Comparison of ENCODE assay signal across 30 mouse cellular contexts in the genomic region with DNA sequence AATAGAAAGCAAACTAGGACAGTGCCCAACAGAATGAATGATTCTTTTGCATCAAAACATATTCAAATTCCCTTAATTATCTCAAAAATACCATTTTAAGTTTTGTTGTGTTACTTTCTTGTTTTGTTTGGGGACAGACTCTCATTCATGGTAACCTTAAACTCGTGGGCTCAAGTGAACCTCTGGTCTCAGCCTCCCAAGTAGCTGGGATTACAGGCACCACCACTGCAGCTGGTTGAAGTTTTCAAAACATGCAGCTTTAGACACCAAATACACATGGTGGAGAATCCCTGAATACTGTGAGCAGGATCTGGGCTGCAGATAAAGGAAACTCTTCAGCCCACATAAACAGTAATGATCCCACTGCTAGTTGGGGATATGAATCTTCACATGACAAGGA. TPM values are rescaled to one million over a fixed set of nuclear protein-coding genes. Genes with fewer than 3 reads are reported as not detected.
"Had no signal": no experiment of that assay in that cellular context is flagged by ENCODE, and none has a peak within 500 bp of the region (broad histone marks: within the 10 kb centered on the region; RNA-seq: fewer than 3 reads in every experiment).

No protein-coding gene starts in this region.

- H3K27ac ChIP-seq: embryonic facial prominence, embryonic 10.5 days; embryonic facial prominence, embryonic 12.5 days; embryonic facial prominence, embryonic 13.5 days; embryonic facial prominence, embryonic 15.5 days; forebrain, embryonic 10.5 days; forebrain, embryonic 12.5 days; forebrain, embryonic 13.5 days; forebrain, embryonic 15.5 days; gastrocnemius, adult 2 months; heart, adult 2 months; heart, embryonic 10.5 days had no signal

- H3K27me3 ChIP-seq: embryonic facial prominence, embryonic 12.5 days; embryonic facial prominence, embryonic 13.5 days; embryonic facial prominence, embryonic 15.5 days; forebrain, embryonic 12.5 days; forebrain, embryonic 13.5 days; forebrain, embryonic 15.5 days had no signal

- H3K9ac ChIP-seq: embryonic facial prominence, embryonic 12.5 days; embryonic facial prominence, embryonic 13.5 days; embryonic facial prominence, embryonic 15.5 days; forebrain, embryonic 12.5 days; forebrain, embryonic 13.5 days; forebrain, embryonic 15.5 days; forebrain, postnatal 0 days had no signal

- ATAC-seq: forebrain, embryonic 13.5 days; forebrain, embryonic 14.5 days; forebrain, embryonic 15.5 days; forebrain, embryonic 16.5 days; forebrain, postnatal 0 days had no signal

- H3K4me1 ChIP-seq: embryonic facial prominence, embryonic 10.5 days; embryonic facial prominence, embryonic 12.5 days; embryonic facial prominence, embryonic 13.5 days; embryonic facial prominence, embryonic 15.5 days; forebrain, embryonic 10.5 days; forebrain, embryonic 12.5 days; forebrain, embryonic 13.5 days; forebrain, embryonic 15.5 days; heart, embryonic 10.5 days had no signal

- H3K36me3 ChIP-seq: embryonic facial prominence, embryonic 10.5 days; embryonic facial prominence, embryonic 12.5 days; embryonic facial prominence, embryonic 13.5 days; embryonic facial prominence, embryonic 15.5 days; forebrain, embryonic 10.5 days; forebrain, embryonic 12.5 days; forebrain, embryonic 15.5 days; heart, embryonic 10.5 days had no signal

- DNase-seq: cerebellum, adult 9-10 months; cerebellum, adult 9-11 months; cerebellum, postnatal 10 days; cerebellum, postnatal 14 days; cerebellum, postnatal 25 days; cerebellum, postnatal 36 days; embryo, embryonic 11 days; forebrain, postnatal 0 days; gastrocnemius, adult 2 months; gastrocnemius, postnatal 10 days; gastrocnemius, postnatal 14 days; gastrocnemius, postnatal 25 days; gastrocnemius, postnatal 36 days; heart, adult 11 months; heart, adult 18-20 months; heart, adult 2 months had no signal

- H3K4me3 ChIP-seq: embryonic facial prominence, embryonic 10.5 days; embryonic facial prominence, embryonic 12.5 days; embryonic facial prominence, embryonic 13.5 days; embryonic facial prominence, embryonic 15.5 days; erythroblast, embryonic 14.5 days; forebrain, embryonic 10.5 days; forebrain, embryonic 12.5 days; forebrain, embryonic 13.5 days; forebrain, embryonic 15.5 days; gastrocnemius, adult 2 months; heart, adult 2 months; heart, embryonic 10.5 days had no signal

- H3K9me3 ChIP-seq: embryonic facial prominence, embryonic 12.5 days; embryonic facial prominence, embryonic 15.5 days had no signal

RNA-seq across cellular contexts. Expression of gene Tmem215, which starts 37.6 kb away (rescaled TPM):
- total RNA-seq: gastrocnemius, adult 18-20 months; gastrocnemius, adult 2 months; gastrocnemius, adult 8-10 months; gastrocnemius, postnatal 10 days; gastrocnemius, postnatal 14 days; gastrocnemius, postnatal 25 days; gastrocnemius, postnatal 36 days; heart, adult 18-20 months had no signal
- polyA plus RNA-seq: erythroblast, embryonic 14.5 days had no signal
